11 mouse cellular contexts compared by ENCODE assay signal in genomic region chr7:110807460-110808030, GRCm38 (mm10).
"Had no signal": no experiment of that assay in that cellular context is flagged by ENCODE, and none has a peak within 500 bp of the region (broad histone marks: within the 10 kb centered on the region; RNA-seq: fewer than 3 reads in every experiment).

No protein-coding gene starts in this region.

- H3K9me3 ChIP-seq: liver, embryonic 12.5 days; lung, embryonic 15.5 days; midbrain, embryonic 12.5 days had no signal

- H3K27ac ChIP-seq: liver, embryonic 12.5 days; lung, embryonic 15.5 days; midbrain, embryonic 12.5 days had no signal

- H3K4me2 ChIP-seq: liver, embryonic 12.5 days; lung, embryonic 15.5 days; midbrain, embryonic 12.5 days had no signal

- H3K27me3 ChIP-seq: liver, embryonic 12.5 days; lung, embryonic 15.5 days; midbrain, embryonic 12.5 days had no signal

- H3K9ac ChIP-seq: liver, embryonic 12.5 days; lung, embryonic 15.5 days; midbrain, embryonic 12.5 days had no signal

- H3K4me3 ChIP-seq: liver, embryonic 12.5 days; lung, embryonic 15.5 days; midbrain, embryonic 12.5 days had no signal

- H3K4me1 ChIP-seq: liver, embryonic 12.5 days; lung, embryonic 15.5 days; midbrain, embryonic 12.5 days had no signal

- ATAC-seq: intestine, embryonic 16.5 days; liver, embryonic 12.5 days; midbrain, embryonic 16.5 days had no signal

- DNase-seq: kidney, adult 2 months; left cerebral cortex, postnatal 4 days; right cerebral cortex, adult 18-20 months; right cerebral cortex, postnatal 25 days; thymus, adult 18-20 months; thymus, postnatal 14 days had no signal

- H3K36me3 ChIP-seq: midbrain, embryonic 12.5 days had no signal
